Mouse (Mus musculus): Measurements from ENCODE around the gene Synpo2.

Synpo2 gene

DNA sequence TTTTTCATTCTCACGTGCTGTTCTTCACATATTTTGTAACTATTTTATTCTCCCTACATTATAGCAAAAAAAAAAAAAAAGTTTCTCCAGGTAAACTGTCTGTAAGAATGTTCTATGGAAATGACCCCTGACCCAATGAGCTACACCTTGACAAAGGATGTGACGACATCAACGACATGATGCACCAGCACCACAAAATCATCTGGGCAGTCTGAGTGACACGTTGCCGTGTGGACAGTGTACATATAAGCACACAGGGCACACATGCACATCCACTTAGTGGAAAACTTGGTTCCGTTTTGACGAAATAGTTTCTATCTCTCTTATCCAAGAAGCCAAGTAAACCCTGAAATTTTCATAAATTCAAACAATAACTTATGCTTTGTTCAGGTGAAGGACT is 30.5 kb downstream of the Synpo2 start:
- no peak for DNase-seq (ENCODE audit: extremely low read depth, low read depth)

DNA sequence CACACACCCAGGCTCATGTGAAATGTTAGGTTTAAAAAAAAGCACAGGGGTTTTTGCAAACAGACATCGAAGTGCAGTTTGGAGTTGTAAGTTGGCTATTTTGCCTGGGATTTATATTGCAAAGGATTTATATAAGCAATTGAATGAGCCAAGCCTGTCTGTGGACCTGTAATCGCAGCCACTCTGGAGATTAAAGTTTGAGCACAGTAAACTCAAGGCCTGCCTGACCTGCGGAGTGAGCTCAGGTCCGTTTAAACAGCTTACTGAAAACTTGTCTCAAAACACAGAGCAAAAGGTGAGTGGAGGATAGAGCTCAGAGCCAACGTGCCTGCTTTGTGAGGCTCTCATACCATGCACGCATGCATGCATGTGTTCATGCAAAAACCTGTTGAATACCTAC is 30.9 kb downstream of the Synpo2 start:
- no peak for DNase-seq (ENCODE audit: extremely low read depth, low read depth)

DNA sequence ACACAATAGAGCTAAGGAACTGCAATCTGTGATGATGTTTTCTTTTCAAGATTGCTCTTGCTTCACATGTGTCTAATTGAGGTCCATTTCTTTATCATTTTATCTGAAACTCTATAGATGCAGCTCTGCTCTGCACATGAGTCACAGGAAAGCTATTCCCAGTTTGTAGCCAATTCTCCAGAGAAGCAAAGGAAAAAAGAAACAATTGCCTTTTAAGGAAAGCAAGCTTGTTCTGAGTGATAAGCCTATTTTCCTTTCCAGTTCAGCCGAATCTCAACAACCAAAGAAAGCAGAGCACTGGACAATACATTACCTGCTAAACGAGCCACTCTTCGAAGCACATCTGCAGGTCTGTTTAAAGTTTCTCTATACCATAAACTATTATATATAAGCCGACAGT is 31.3 kb downstream of the Synpo2 start:
- no peak for DNase-seq (ENCODE audit: extremely low read depth, low read depth)

DNA sequence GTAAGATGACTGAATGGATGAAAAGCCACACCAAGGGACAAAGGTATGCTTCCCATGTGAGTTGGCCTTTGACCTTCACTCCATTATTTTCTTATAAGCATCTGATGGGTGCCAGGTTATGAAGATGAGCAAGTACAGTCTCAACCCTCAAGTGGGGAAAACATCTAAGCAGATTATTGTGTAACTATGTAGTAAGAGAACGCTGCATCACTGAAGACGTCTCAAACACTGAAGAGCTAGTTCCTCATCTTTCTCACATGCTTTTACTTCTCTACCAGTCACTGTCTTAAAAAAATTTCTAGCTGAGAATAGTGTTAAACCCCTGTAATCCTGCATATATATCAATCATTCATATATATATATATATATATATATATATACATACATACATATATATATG is 34.2 kb downstream of the Synpo2 start:
- no peak for DNase-seq (ENCODE audit: extremely low read depth, low read depth)

DNA sequence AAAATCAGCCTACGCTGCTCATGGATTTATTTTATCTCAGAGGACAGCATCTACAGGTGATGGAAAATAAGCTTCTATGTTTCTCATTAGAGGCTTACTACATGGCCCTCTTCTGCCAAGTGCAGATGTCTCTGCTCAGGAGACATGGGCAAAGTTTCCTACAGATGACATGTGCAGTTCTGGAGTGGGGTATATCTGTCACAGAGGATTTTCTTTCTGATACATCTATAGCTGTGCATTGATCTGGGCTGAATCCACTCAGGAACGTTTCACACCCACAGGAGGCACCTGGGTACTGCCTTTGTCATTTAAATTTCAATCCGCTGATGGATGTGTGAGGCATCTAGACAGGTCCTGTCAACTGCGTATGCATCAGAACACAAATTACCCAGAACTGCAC is 42.2 kb downstream of the Synpo2 start:
- no peak for DNase-seq (ENCODE audit: extremely low read depth, low read depth)

DNA sequence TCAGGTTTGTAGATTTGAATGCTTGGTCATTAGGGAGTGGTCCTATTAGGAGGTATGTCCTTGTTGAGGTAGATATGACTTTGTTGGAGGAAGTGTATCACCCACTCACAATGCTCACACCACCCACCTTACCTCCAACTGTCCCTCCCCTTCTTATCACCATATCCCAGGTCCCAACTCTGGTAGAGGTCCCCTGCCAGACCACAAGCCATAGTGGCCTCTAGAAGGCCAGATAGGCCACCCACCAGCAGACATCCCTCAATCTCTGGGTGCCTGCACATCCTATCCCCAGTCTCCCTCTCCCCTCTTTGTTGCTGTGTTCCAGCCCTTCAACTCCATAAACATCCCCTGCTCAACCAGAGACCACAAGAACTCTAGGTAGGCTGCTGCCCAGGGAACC is 44.3 kb downstream of the Synpo2 start:
- no peak for DNase-seq (ENCODE audit: extremely low read depth, low read depth)

DNA sequence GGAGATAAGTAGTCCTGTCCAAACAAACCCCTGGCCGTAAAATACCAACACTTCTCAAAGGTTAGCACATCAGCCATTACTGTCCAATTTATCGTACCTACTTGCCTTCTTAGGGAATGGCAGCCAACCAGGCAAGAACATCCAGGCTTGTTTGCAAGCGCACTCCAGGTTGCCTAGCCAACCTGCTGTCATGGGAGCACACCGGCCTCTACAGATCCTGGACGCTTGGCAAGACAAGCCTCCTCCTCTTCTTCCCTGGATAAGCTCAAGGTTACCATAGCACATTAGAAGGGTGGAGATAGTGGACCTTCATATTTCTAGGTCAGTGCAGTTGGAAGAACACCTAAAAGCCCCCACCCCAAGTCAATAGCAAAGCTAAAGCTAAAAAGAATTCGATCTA is 45.6 kb downstream of the Synpo2 start:
- DNase-seq (ENCODE audit: extremely low read depth, low read depth) = no peak

DNA sequence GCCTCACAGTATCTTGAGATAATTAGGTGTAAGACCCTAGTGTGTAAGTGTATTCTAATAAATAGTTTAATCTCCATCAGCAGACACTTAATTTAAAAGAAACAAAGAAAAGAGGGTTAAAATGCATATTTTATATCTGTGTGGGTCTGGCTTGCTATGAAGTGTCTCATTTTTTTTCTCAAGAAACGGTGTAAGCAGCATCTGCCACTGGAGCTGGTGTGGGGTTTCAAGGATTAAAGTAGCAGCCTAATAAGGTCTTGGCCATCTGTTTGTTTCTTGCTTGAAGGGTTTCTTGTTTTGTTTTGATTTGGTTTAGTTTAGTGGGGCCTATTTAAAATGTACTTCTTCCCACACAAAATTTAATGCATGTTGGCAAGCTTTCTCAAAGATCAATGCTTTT is 46.1 kb downstream of the Synpo2 start:
- DNase-seq (ENCODE audit: extremely low read depth, low read depth) = no peak

DNA sequence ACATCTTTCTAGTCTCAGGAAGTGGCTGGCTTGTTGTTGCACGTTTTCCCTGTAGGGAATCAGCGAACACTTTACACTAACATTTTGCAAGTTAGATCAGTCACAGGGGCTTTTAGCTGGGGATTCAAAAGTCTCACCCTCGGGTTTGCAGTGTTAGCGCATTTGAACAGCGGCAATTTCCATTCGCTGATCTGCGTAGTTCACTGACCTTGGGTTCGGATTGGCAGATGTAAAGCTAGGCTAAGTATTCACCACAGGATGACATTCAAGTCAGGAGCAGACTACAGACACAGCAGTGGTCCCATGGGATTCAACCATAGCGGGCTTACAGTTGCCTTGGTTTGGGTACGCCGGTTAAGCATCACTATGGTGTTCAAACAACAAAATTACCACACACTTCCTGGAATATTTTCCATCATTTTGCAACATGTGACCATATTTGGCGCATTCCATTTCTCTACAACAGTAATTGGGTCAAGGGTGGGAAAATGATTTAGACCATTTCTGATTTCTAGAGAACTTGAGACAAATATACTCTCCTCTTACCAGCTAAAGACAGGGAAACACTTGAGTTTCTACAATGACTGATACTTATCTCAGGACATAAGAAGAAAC is 47.2 kb downstream of the Synpo2 start:
- no peak for DNase-seq (ENCODE audit: extremely low read depth, low read depth)

DNA sequence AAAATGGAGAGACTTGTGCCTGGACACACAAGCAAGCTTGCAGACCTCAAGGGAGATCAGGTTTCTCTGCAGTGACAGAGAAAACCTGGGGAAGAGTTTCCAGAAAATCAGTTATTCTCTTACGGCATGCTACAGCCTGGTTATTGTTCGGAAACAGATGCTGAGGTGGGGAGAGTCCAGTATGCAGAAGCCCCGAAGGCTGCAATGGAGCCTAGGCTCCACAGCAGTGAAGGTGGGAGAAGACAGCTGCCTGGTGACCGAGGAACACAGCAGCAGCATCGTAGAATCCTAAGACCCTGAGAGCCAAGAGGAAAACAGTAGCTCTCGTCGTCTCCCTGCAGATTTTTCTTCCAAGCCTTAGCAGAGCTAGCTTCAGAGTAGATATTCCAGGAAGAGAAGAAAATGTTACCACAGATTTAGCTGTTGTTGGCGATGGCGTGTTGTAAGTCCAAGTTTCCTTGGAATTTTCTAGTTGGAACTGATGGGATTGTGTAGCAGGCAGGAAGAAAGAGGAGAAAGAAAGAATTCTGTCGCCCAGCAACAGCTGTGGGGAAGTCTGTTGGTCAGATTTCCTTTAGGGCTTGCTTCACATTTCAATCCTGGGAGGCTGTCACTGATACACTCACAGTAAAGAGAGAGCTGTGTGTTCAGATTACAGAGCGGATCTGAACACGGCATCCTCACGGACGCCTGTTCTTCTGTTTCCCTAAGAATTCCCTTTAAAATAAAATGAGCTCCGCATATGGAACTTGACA is 48.4 kb downstream of the Synpo2 start:
- no peak for DNase-seq (ENCODE audit: extremely low read depth, low read depth)

DNA sequence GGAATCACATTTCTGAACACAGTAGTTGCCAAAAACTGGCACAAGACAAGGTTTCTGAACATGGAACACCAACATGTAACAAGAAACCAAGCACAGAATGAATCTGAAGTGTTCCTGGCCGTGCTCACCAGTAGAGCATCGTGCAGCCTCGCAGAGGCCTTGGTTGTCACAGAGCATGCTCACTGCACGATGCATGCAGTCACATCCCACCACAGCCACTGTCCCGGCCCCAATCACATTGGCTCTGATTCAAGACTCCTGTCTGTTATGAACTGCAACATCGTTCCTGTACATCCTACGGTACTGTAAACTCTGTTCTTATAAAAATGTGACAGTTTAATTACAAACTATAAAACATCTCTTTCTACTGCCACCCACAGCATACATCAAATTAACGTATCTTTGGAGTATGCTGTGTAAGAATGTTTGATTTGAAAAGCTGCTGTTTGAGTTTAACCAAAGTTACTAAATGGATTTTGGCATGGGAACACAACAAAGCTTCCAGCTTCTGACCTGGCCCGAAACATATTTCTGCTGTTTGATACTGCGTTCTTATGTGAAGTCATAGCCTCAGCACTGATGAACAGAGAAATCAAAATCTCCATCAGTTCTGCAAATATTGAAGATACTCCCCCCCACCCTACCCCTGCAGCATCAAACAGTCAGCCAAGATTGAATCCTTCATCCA is 50.6 kb downstream of the Synpo2 start:
- no peak for DNase-seq (ENCODE audit: extremely low read depth, low read depth)

DNA sequence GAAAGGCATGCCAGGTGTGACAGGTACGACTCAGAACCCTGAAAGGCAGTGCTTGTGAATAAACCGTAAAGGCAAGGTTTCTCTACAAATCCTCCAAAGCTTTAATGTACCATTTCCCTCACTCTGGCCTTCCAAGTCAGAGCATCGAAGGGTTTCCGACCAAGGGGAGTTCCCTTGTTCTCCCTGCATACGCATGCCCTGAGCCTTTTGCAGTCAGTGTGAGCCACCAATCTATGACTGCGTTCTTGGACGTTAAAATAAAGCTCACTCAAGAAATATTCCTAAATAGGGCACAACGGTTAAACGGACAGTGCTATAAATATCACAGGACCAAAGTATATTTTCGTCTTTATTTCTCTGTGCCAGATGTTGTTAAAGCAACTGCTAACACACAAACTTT is 51.7 kb downstream of the Synpo2 start:
- DNase-seq (ENCODE audit: extremely low read depth, low read depth) = no peak

DNA sequence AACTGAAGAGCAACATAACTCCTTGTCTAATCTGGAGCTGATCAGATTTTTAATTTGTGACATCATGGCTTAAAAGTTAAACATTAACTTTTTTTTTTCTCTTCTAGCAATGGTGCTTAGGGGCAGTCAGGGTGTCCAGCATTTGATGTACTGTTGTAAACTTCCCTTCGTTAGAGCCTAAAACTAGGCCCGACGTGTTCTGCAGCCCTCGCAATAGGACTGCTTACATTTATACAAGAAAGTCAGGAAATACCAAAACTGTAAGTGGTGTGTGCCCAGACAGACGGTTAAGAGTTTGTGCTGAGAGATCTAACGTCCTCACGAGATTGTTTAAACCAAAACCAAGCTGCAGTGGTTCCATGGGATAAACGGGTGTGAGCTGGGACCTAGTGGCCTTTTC is 56.4 kb downstream of the Synpo2 start:
- DNase-seq (ENCODE audit: extremely low read depth, low read depth) = no peak

DNA sequence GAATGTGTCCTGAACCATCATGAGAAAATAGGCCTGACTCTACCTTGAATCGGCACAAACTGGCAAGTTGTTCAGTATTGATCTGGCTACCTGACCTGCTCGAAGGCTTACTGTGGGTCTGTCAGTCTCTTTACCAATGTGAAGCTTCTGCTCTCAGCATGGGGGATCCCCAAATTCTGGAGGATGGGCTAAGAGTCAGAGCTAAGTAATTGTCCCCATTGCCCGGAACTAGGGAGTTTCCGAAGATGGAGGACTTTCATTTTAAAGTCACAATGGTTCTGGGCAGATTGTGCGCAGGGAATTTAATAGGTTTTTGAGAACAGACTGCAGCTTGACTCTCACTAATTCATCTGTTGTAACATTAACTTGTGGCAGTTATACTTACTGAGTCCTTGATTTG is 56.9 kb downstream of the Synpo2 start:
- no peak for DNase-seq (ENCODE audit: extremely low read depth, low read depth)

DNA sequence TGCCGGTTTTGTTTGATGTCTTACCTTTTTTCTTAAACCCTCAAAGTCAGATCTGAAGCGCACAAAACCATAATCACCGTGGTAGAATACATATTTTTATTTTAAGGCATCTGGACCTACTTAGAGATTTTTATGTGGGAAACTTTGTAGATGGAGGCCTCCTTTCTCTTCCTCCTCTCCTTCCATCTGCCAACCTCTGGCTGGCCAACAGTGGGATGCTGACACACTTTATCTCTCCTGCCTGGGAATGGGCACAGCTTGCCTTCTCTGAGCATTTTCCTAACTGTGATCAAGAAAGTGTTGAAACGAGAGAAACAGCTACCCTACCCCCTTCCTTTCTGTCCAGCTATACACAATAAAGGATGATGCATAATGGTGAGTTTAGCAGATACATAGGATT is 57.5 kb downstream of the Synpo2 start:
- no peak for DNase-seq (ENCODE audit: extremely low read depth, low read depth)

DNA sequence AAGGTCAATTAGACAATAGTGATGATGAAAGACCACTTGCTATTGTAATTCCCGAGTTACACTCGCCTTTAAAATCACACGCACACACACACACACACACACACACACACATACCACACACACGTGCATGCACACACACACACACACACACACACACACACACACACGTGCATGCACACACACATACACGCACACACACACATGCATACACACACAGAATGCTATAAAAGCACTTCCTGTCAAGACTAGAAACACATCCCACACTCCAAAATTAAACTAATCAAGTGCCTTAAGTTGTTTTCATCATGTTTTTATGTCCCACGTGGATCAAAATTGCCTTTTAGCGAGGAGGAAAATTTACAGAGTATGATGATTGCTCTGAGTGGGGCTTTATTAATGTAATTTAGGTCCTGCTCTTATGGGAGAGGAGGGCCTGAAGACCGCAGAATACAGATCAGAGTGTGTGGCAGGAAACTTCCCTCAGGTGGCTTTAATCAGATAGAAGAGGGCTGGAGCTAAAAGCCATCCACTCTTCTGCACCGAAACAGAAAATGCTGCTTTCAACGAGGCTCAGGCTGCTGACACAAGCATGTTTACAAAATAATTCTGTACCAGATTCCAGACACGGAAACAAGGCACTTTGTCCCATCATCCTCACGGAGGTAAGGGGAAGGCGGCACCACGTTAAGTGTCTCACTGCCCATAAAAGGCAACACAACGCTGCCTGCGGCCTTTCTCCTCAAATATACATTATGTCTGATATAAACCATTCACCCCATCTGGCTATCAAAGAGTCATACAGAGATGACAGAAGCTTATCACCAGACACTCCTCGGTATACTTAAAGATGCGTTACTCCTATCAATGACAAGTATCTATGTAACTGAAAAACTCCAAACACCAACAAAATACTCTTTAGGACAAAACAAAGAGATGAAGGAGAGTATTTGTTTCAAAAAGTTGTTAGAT is 59.3 kb downstream of the Synpo2 start:
- no peak for DNase-seq (ENCODE audit: extremely low read depth, low read depth)

DNA sequence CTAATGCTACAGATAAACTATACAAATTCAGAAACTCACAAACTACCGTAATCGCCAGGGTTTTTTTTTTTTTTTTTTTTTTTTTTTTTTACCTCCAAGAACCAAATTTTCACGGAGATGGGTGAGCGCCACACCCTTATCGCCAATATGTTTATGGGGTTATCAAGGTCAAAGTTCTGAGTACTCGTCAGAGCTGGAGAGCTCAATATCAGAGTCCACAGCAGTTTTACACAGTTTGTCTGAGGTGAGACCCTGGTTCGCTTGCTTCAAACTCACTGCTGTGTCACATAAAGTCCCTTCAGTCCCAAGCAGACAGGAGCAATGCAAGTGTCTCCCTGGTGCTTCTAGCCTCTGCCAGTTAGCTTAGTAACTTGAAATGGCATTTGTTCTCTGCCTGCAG is 60.8 kb downstream of the Synpo2 start:
- DNase-seq (ENCODE audit: extremely low read depth, low read depth) = no peak

DNA sequence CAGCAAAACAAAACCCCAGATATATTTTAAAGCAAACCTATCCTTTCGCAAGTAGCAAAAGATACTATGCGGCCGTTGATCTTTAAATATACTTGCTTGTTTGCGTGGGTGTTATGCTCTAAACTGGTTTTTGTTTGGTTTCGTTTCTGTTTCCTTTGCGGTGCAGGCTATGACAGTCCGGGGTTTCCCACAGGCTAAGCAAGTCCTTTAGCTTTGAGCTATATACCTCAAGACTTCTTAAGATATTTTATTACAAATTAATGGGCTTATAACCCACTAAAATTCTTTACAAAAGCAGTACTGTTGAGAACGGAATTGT is 61.6 kb downstream of the Synpo2 start:
- DNase-seq (ENCODE audit: extremely low read depth, low read depth) = no peak

DNA sequence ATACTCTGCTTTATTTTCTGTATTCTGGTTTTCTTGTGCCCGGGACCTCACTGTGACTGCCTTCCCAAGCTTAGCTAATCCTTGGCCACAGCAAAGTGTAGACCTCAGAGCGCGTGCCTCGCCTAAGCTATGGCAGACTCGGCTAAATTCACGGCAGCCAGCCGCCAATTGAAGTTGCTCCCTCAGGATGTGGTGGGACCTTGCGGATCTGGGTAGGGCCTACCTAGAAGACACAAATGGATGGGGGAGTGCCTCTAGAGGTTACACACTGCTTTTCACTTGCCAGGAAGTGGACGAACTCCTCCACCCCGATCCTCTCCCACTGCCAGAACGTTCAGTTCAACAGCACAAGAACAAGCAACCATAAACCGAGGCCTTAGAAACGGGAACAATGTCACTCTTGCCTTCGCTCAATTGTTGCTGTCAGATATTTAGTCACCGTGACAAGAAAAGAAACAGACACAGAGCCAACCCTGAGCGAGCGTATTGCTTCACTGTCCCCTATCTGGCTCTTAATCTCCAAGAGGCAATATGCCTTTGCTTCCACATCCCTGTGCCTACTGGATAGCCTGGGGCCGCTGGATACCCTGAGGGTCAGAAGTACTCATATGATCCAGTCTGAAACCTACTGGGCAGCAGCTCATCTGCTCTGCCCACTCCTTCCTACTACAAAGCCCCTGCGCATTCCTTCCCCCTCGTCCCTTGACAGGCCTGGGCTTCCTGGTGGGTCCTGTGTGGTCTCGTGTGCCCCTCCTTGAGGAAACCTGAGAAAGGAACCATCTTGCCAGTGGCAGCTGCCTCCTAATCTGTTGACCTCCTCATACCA is 62.2 kb downstream of the Synpo2 start:
- no peak for DNase-seq (ENCODE audit: extremely low read depth, low read depth)

DNA sequence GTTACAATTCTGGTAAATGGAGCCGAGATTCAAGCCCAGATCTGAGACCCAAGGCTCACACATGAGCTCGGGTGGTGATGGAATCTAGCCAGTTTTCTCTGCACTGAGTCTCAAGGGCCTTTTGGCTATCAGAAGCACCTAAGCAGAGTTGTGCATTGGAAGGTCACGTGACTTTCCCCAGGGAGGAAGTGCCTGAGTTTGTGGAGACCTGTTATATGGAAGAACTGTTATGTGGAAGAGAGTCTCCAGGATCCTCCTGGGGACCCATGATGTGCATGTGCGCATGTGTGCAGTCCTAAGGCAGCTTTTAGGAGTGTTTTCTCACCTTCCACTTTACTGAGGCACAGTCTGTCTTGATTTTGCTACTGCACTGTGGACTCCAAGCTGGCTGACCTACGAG is 63.8 kb downstream of the Synpo2 start:
- DNase-seq (ENCODE audit: extremely low read depth, low read depth) = no peak

DNA sequence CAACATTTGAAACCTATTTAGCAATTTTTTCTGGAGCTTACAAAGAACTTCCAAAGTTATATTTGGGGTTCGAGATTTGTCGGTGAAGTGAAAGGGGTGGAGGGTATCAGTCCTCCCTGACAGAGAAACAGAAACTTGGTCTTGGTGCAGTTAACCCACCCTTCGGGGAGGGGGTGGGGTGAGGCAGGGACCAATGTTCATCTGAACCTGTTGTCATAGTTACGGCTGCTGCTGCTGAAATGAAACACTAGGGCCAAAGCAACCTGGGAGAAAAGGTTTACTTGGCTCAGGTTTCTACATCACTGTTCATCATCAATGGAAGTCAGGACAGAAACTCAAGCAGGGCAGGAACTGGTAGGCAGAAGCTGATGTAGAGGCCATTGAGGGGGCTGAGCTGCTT is 66.6 kb downstream of the Synpo2 start:
- DNase-seq (ENCODE audit: extremely low read depth, low read depth) = no peak
